Mouse (Mus musculus) urinary bladder, postnatal 14 days (tissue): ENCODE results near the gene Map1a.

Experiments used
- DNase-seq: peaks from one replicate; pipeline ENCODE4 v3.0.0; 2021; ENCODE audit warnings: low spot score

Map1a gene

GRCm38 (mm10) chr2:121288901-121289729, at the start of gene Map1a:
TSS of gene Map1a (plus strand) at chr2:121289600.
- DNase-seq, result peak; percentile 88

- no peak for DNase-seq
These were observed 45.3 kb upstream of the Map1a start for GRCm38 (mm10) chr2:121244099-121244498.

GRCm38 (mm10) chr2:121249758-121250157, 39.6 kb upstream of the Map1a start:
- DNase-seq, result no peak

- peak; percentile 15 for DNase-seq
These were observed 21.0 kb upstream of the Map1a start for GRCm38 (mm10) chr2:121268446-121268845.

GRCm38 (mm10) chr2:121270521-121271235, 18.7 kb upstream of the Map1a start:
- no peak for DNase-seq

- DNase-seq, result peak; percentile 95
These were observed 18.0 kb upstream of the Map1a start, which contains the start of gene Trp53bp1 for GRCm38 (mm10) chr2:121271236-121271927. TSS of gene Trp53bp1 (minus strand) at chr2:121271407.

- no peak for DNase-seq
These were observed 17.4 kb upstream of the Map1a start for GRCm38 (mm10) chr2:121271928-121272516.

GRCm38 (mm10) chr2:121287850-121288249, 1.6 kb upstream of the Map1a start:
- DNase-seq, result no peak

GRCm38 (mm10) chr2:121289730-121290540, 535 bp downstream of the Map1a start:
- no peak for DNase-seq

- no peak for DNase-seq
These were observed 3.1 kb downstream of the Map1a start for GRCm38 (mm10) chr2:121292316-121293013.

- DNase-seq, result peak; percentile 49
These were observed 4.8 kb downstream of the Map1a start for GRCm38 (mm10) chr2:121294182-121294581.

- peak; percentile 54 for DNase-seq
These were observed 5.6 kb downstream of the Map1a start for GRCm38 (mm10) chr2:121294753-121295607.

- DNase-seq, result no peak
These were observed 6.5 kb downstream of the Map1a start for GRCm38 (mm10) chr2:121295608-121296571.

GRCm38 (mm10) chr2:121296754-121297231, 7.4 kb downstream of the Map1a start:
- DNase-seq, result no peak

- DNase-seq, result no peak
These were observed 8.3 kb downstream of the Map1a start for GRCm38 (mm10) chr2:121297701-121298100.

GRCm38 (mm10) chr2:121298131-121298530, 8.7 kb downstream of the Map1a start:
- no peak for DNase-seq

GRCm38 (mm10) chr2:121299471-121299870, 10.1 kb downstream of the Map1a start:
- no peak for DNase-seq

GRCm38 (mm10) chr2:121300036-121300435, 10.6 kb downstream of the Map1a start:
- DNase-seq, result no peak
